Mouse (Mus musculus): ENCODE results near the gene Tex264.

Tex264 gene

DNA sequence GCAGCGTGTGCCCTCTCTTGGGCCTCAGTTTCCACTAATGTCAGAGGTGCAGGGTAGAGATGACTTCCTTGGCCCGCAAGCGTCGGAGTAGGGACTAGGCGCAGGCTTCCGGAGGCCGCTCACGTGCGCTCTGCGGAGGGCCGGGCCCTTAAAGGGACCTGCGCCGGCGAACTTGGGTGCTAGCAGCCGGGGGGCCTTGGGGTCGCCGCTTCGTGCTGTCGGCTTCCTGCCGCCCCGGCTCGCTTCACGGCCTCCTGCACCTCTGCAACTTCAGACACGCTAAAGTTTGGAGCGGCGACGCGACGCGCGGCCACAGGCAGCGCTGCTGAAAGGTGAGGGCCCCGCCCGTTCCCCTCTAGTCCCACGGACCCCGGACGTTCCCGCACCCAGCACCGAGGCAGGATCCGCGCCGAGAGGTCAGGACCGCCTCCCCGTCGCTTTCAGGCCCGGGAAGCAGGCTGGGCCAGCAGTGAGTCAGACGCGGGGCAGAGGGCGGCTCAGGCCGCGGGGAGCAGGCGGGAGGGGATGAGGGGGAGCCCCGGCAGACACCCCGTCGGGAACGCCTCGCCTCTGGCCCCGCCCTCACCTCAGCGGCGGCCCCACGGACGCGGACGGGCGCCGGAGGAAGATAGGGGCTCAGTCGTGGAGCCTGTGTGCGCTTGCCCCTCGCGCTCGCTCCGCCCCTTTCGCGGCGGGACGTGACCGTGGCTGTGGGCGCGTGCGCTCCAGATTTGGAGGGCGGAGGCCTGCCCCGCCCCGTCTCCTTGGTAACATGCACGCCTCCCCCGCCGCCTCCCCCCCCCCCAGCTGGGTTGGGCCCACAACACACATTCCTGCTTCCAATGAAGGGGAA is at the start of gene Tex264:
TSS of gene Tex264 (minus strand) at position 679 of the 853 bp plus-strand sequence.
- peak; percentile 88 for DNase-seq (ENCODE audit: low spot score in 2 of 2)

DNA sequence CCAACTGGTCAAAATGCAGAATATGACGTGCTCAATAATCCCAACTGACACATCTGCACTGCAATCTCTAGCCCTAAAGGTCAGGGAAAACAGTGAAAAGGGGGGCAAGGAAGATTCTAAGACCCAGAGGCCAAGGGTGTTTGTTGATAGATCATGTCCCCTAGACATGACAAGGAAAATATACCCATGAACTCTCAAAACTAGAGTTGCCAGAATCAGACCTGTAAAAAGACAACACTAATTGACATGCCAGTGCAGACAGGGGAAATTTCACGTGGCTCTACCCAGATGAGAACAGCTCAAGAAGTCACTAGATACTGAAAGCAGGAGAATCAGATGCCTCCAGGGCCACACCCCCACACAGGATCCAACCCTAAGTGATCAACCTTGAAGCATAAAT is 48.0 kb upstream of the Tex264 start:
- DNase-seq (ENCODE audit: low spot score in 2 of 2): no peak

DNA sequence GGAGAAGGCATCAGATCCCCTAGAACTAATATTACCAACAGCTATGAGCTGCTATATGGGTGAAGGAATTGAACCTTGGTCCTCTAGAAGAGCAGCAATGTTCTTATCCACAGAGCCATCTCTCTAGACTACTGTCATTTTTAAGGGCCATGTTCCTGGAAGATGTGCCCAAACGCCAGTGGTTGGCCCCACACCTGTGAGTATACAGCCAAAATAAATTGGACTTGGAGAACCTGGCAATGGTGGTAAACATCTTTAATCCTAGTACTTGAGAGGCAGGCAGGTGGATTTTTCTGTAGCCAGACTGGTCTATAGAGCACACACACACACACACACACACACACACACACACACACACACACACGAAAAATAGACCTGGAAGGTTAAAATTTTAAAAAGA is 43.7 kb upstream of the Tex264 start:
- DNase-seq (ENCODE audit: low spot score in 2 of 2): no peak

DNA sequence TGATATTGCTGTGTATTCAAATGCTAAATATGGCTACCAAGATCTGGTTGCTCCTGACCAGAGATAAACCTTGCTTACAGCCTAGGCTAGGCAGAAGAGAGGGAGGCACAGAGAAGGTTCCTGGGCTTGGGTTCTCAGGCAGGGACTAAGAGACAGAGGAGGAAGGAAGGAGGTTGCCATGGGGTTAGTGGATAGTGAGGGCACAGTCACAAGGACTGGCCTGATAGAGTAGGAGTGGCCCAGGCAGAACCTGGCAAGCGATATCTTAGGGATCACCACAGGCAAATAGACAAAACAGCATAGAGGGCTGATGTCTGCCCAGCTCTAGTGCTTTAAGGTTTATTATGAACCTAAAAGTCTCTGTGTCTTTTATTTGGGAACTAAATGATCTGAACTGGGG is 41.2 kb upstream of the Tex264 start:
- no peak for DNase-seq (ENCODE audit: low spot score in 2 of 2)

DNA sequence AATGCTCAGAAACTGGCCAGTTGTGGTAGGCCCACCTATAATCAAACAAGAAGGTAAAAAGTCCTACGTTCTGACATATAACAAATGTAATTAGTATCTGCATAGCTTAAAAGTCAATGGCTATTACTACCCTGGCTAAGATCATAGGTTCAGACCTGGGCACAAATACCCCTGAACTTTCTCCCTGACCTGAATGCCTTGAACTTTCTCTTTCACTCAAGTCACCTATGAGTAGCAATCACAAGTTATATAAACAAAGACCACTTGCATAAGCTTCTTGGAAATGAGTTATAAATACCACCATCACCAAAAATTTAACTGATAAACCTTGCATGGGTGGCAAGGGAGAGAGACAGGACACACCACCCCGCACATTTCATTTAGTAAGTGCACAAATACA is 39.7 kb upstream of the Tex264 start:
- DNase-seq (ENCODE audit: low spot score in 2 of 2): no peak

DNA sequence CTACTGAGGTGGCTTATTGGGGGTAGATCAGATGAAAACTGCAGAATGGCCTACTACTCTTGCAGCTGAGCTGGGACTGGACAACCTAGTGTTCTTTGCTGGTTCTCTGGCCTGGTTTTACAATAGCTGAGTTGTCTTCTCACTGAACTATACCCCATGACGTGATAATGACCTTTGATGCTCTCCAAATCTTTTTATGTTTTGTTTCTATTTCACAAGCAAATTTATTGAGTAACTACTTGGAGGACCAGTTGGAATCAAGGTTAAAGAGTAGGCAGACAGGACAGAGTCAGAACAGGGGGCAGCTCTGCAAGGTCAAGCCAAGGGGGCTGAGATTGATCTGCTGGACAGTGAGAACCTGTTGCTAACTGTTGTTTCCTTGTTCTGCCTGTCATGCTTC is 39.1 kb upstream of the Tex264 start:
- no peak for DNase-seq (ENCODE audit: low spot score in 2 of 2)

DNA sequence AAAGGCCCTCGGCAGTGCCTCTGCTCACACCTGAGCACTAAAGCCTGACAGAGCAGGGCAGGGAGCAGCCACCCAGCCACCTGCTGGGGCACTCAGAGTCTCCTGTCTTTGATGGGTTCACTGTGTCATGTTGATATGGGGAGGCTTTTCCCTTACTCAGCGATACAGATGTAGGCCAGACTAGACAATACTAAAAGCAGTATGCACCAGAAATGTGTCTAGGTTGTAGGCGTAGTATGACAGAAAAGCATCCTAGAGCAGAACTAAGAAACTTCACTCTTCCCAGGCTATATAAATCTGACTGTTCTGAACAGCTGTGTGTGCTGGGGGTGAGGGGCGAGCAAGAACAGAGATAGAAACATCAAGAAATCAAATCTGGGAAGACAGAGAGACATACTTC is 31.0 kb upstream of the Tex264 start:
- DNase-seq (ENCODE audit: low spot score in 2 of 2): no peak

DNA sequence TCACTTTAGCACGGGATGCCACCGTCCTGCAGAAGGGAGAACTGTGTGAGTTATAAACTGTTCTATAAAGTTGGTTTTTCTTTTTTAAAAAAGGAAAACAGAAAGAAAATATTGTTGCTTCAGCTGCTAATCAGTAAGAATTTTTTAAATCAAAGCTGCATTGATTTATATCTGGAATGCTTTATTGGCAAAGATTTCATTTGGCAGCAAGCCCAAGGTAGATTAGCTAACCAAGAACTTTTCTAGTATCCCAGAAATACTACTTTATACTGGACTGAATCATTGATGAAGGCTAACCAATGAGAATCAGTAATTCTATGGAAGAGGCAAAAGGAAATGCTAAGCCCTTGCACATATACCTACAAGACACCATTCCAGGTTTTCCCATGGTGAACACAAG is 30.5 kb upstream of the Tex264 start:
- no peak for DNase-seq (ENCODE audit: low spot score in 2 of 2)

DNA sequence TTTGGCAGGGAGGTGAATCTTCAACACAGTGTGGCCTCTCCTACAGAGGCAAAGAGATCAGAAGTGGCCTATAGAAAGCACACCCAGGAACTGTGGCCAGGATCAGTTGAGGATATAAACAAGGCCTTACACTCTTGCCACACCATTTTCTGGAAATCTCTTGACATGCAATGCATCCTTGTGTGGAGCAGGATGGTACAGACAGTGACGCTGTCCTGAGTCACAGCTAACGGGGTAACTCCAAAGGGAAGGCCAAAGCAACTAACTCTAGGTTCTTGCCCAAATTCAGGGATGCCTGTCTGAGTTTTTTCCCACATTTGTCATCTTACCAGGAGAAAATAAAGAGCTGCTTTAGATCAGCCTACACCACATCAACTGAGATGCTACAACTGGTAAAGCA is 26.7 kb upstream of the Tex264 start:
- DNase-seq (ENCODE audit: low spot score in 2 of 2): no peak

DNA sequence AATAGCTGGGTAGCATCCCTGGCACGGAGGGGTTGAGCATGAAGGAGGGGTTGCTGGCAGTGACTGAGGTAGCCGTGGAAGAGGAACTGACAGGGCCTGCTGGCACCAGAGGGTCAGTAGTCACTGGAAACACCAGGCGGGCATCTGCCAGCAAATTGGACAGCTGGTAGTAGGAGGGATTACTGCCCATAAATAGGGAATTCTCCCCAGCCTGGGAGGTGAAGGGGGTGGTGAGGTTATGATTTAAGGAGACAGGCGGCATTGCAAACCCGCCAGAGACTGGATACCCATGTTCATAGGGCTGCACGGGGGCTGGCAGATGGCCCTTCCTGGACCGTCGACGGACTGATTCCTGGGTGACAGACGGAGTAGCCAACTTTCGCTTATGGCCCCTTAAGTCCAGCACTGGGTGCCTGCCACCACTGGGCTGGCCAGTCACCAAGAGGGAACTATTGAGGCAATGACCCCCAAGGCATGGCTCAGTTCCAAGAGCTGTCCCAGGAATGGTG is 7.3 kb upstream of the Tex264 start:
- DNase-seq (ENCODE audit: low spot score in 2 of 2): no peak

DNA sequence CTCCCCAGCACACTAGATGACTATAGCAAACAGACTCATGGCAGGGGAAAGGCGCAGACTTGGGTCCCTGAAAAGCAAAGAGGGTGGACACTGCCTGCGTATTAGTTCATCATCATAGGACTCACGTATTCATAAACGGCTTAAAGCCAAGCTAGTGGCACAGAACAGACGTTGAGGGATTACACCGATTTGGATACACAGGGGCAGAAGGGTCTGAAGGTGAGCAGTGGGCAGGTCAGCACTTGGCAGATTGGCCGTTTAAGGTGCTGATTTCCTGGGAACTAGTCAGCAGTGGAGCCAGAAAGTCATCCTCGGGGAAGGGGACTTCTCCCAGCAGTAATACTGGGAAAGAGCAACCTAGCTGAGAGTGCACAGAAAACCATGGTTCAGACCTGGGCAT is 3.1 kb upstream of the Tex264 start:
- DNase-seq (ENCODE audit: low spot score in 2 of 2): no peak

DNA sequence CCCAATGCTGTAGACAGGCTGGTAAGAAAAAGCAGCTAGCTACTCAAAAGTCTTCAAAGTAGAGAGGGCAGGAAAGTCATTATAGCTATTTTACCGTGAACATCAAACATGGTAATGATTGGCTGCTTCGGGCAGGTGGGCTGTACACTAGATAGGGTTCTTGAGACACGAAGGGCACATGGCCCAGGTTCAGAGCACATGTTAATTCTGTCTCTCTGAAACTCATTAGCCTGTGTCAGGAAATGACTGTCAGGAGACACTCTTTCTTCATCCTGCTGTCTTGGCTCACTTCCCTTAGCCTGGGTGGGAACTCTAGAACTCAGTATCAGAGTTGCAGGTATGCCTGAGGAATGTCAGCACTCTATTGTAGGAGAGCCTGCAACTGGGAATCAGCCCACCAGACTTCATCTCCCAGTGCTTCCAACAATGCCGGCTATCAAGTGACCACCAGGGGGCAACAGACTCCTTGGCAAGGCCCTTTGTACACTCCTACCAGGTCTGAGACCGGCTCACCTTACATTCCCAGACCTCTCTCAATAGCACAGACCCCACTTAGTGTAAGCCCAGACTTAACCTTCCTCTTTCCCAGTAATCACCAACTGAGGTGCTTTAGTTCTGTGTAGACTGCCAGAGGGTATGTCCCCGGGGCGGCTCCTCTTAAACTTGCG is 1.4 kb upstream of the Tex264 start:
- DNase-seq (ENCODE audit: low spot score in 2 of 2): peak; percentile 52 to 60

DNA sequence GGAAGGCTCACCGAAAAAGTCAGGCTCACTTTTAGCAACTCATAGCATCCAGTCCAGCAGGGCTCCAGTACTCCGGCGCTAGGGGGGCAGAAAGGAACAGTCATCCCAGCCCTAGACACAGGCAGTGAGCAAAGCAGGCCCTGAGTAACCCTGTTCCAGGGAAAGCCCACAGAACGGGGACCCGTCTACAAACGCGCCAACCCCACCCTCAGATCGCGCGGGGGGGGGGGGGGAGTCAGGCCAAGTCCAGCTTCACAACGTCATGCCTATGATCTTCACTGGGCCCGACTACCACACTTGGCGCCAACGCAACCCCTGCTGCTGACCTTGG is 844 bp downstream of the Tex264 start:
- DNase-seq (ENCODE audit: low spot score in 2 of 2): no peak

DNA sequence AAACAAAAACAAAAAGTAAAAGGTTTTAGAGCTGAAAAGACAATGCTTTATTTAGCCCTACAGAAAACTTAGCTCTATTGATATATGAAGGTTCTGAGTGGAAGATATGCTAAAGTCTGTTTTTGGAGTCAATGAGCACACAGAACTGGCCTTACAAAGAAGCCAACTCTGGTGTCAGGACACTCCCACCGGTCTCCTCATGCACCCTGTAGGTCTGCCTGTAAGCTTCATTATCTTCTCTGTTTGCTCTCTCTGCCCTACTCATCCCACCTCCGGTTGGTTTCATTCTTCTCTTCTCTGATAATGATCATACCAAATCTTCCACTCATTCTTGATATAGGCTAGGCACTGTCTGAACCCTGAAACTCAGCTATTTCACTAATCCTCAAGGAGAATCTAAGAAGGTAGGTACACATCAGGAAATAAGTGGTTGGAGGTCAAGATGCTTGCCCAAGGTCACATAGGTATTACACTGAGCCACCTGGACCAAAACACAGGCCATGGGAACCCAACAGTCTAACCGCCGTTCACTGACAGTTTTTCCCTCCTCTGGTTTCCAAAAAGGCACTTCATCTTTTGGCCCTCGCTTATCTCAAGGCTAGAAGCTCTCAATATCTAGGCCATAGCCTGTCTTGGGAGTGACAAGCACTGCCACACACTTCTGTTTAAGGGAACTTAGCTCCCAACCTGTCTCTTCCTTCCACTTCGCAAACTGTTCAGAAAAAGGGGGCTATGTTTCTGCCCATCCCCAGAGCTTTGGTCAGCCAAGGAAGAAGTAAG is 1.4 kb downstream of the Tex264 start:
- no peak for DNase-seq (ENCODE audit: low spot score in 2 of 2)

DNA sequence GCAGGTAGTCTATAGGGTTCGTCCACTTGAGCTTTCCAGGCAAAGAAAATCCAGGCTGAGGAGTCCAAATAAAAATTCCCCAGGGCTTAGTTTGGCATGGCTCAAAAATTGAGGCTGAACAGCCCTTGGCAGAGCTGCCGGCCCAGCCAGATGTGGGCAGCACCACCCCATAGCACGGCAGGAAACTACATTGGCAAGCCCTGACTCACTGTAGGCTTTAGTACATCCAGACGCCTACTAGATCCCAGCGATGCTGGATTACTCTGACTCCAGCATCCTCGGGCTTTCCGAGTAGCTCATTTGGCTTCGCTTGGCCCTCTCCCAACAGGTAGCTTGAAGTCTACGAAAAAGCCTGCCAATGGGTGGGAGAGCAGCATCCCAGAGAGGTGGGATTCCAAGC is 4.7 kb downstream of the Tex264 start:
- no peak for DNase-seq (ENCODE audit: low spot score in 2 of 2)

DNA sequence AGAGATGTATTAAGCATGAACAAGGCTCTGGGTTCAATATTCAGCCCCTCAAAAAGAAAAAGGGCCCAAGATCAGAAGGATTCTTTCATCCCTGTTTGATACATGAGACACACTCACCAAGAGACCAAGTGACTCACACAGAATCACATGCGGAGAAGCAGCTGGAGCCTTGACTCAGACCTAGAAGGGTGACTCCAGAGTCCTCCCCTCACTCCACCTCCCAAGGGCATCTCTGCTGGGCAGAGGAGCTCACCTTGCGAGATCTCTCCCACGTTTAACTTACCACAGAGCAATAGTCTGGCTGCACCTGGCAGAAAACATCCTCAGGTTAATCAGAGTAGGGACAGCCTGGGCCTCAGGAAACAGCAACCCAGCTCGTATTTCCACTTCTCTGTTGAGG is 7.5 kb downstream of the Tex264 start:
- no peak for DNase-seq (ENCODE audit: low spot score in 2 of 2)

DNA sequence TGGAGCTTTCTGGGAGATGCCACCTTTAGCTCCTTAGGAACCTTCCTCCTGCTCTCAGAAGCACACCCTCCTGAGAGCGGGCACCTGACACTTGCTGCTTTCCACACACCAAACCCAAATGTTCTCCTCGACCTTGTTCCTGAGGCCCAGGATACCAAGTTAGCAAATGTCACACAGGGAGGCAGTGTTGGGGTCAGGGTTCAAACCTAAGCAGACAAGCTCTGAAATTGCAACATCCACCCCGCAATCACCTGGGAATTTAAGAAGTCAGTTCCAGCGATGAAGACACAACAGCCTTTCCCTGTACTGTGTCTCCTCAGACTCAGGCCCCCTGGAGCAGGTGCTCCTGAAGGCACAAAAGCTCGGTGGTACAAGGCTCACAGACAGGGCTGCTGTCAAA is 8.0 kb downstream of the Tex264 start:
- DNase-seq (ENCODE audit: low spot score in 2 of 2): no peak

DNA sequence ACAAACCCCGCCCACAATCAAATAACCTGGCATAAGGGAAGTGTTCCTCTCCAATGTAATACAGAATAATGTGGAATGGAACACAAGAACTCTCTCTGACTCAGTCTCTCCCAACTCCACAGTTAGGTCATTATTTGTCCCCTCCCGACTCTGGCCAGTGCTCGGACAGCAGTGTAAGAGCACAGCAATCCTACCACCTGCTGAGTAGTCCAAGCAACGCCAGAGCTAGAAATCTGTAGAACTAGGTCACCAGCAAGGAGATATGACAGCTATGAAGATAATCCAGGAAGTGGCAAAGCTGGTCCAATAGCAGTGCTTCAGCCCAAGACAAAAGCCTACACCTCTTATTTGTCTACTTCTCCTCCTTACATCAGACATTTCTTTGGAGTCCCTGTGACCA is 9.2 kb downstream of the Tex264 start:
- no peak for DNase-seq (ENCODE audit: low spot score in 2 of 2)

DNA sequence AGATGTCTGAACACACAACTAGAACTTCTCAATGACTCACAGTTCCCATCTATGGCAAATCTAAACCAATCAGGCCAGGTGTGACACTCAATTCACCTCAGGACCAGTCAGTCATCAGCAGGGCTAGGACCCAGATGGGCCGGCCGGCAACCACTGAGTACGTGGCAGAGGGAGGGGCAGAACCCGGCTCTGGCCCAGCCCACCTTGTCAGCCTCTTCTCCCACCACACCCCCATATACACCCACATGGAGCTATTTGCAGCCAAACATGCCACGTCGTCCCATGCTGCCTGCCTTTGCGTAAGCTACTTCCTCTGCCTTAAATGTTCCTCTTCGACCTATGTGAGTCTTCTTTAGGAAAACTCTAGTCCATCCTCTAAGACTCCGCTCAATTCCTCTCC is 9.8 kb downstream of the Tex264 start:
- no peak for DNase-seq (ENCODE audit: low spot score in 2 of 2)

DNA sequence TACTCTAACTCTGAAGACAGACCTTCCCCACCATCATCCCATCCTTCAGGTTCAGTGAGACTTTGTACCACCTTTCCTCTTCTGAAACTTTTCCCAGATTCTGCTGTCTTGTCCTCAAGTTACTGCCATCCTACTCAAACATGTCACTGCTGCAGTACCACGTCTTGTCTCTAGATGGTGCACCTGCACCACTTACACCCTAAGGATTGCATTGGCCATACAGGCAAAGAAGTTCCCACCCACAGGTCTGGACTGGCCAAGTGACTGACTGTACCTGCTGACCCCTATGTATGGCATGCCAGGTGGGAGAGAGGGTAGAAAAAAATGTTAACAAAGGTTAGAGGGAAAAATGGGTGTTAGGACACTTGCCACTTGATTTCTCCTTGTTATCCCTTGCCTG is 10.2 kb downstream of the Tex264 start:
- peak; percentile 58 to 64 for DNase-seq (ENCODE audit: low spot score in 2 of 2)

DNA sequence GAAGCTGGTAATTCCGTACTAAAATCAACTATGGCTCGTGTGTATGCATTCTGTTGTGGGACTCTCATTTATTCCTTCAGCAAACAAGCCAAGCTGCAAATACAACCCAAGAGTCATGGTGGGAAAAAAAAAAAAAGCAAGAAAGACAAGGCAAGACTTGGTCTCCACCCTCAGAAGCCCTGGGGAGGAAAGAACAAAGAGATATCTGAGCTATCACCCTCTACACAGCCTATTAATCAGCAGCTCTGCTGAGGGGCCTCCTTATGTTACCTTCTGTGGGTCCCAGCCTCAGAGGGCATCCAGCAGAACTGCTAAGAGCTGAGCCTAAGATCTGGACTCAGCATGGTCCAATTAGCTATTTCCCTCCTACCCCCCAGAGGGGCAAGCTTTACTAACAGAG is 11.9 kb downstream of the Tex264 start:
- no peak for DNase-seq (ENCODE audit: low spot score in 2 of 2)

DNA sequence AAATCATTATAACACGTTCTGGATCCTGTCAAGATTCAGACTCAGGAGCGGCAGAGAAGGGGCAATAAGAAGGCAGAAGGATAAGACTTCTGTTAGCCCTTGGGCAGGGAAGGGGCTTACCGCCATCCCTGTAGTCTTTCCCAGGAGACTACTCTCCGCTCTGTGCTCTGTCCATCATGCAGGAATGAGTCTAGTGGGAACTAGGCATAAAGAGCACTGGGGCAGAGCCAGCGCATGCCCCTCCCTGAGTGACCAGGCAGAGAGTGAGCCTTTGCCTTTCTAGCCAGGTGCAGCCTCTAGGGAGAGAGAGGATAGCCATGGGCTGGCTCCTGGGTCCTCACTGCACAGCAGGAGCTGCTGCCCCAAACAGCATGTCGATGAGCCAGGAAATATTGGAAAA is 20.9 kb downstream of the Tex264 start:
- DNase-seq (ENCODE audit: low spot score in 2 of 2): no peak

DNA sequence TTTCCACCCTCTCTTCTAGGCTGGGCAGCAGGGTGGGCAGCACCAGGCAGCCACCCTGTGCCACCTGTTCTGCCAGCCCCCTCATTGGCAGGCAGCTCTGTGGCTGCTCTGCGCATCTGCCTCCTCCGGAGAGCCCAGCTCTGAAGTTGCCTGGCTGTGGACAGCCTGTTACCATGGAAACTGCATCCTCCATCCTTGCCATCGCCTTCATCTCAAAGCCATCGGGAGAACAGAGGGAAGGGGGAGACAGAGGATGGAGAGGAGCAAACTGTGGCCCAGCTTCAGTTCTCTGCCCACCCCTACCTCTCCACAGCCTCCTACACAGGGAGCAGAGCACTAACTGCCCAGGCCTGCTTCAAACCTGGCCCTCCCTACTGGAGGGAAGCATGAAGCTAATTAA is 21.3 kb downstream of the Tex264 start:
- DNase-seq (ENCODE audit: low spot score in 2 of 2): no peak
